Mouse (Mus musculus) stomach, postnatal 0 days (tissue): ENCODE measurements at regions not wholly inside any gene's neighbourhood (a gene's known extent, or its start where the extent isn't known, plus 50 kb on each side); places are given as distances from the start of the nearest gene placed in this dataset.

ENCODE experiments used
- ATAC-seq: fragments of 200-750 bp; cut with Nextera tagmentation; 2 replicates; pipeline ENCODE4 v1.8.0; 2017; ENCODE audit not compliant: low FRiP score, low TSS enrichment
- DNase-seq: peaks from one replicate; pipeline ENCODE4 v3.0.0-alpha.2; 2016; ENCODE audit warnings: low spot score
- H3K27ac ChIP-seq: fragments of 300-500 bp; sonication (generic); replicated peaks from 2 replicates; pipeline ENCODE4 v1.5.1; 2014; ENCODE audit warnings: mild to moderate bottlenecking, control low read depth
- H3K27me3 ChIP-seq: fragments of 300-500 bp; sonication (generic); 2 replicates; pipeline ENCODE4 v1.6.1; 2014; ENCODE audit warnings: low read length; ENCODE audit not compliant: control insufficient read depth, insufficient read depth
- H3K36me3 ChIP-seq: fragments of 300-500 bp; sonication (generic); 2 replicates; pipeline ENCODE4 v1.6.1; 2014; ENCODE audit warnings: low read length, mixed read lengths; ENCODE audit not compliant: control insufficient read depth, insufficient read depth
- H3K4me1 ChIP-seq: fragments of 300-500 bp; sonication (generic); replicated peaks from 2 replicates; pipeline ENCODE4 v1.6.1; 2014; ENCODE audit warnings: antibody characterized with exemption; ENCODE audit not compliant: control insufficient read depth, insufficient read depth
- H3K4me2 ChIP-seq: fragments of 300-500 bp; sonication (generic); replicated peaks from 2 replicates; pipeline ENCODE4 v1.6.1; 2014; ENCODE audit warnings: low read depth, mild to moderate bottlenecking, control low read depth, moderate library complexity
- H3K4me3 ChIP-seq: fragments of 300-500 bp; sonication (generic); 2 replicates; pipeline ENCODE4 v1.5.1; 2014; ENCODE audit warnings: low read depth, low read length, control low read depth
- H3K9ac ChIP-seq: fragments of 300-500 bp; sonication (generic); 2 replicates; pipeline ENCODE4 v1.6.1; 2014; ENCODE audit warnings: mild to moderate bottlenecking, low read length, control low read depth, mixed read lengths
- H3K9me3 ChIP-seq: fragments of 300-500 bp; sonication (generic); 2 replicates; pipeline ENCODE4 v1.6.1; 2016; ENCODE audit warnings: low read length; ENCODE audit not compliant: control insufficient read depth
- CTCF ChIP-seq: IDR thresholded peaks from 2 replicates; pipeline ENCODE4 v1.5.1; 2016; ENCODE audit warnings: antibody characterized with exemption, low read depth, mild to moderate bottlenecking, moderate library complexity
- EP300 ChIP-seq: optimal IDR thresholded peaks from 2 replicates; pipeline ENCODE3; 2016; ENCODE audit warnings: antibody characterized with exemption
- WGBS: fragments of 180-500 bp; shearing (Covaris S2); extraction: QIAGEN DNeasy Blood & Tissue Kit; methylation state at CpG from one replicate; pipeline ENCODE4 v1.1.7; 2014; 5-methylcytosine and 5-hydroxymethylcytosine counted together

- DNase-seq (no peak), ATAC-seq (no peak)
- 88% methylated on average over 7 of the region's 7 CpGs for WGBS
- Histone ChIP-seq H3K9me3 (no peaks in the 10 kb centered on the region), H3K36me3 (no peaks in the 10 kb centered on the region), H3K4me1 (no peaks in the 10 kb centered on the region), H3K4me3 (no peak overlapping the region), H3K9ac (no peak overlapping the region), H3K27ac (no peak overlapping the region), H3K27me3 (no peaks in the 10 kb centered on the region), H3K4me2 (no peak overlapping the region)
- TF ChIP-seq CTCF (no peak), EP300 (no peak)
Observed at GRCm38 (mm10) chr10:66857330-66857729, 238.6 kb upstream of the Jmjd1c start.

DNA sequence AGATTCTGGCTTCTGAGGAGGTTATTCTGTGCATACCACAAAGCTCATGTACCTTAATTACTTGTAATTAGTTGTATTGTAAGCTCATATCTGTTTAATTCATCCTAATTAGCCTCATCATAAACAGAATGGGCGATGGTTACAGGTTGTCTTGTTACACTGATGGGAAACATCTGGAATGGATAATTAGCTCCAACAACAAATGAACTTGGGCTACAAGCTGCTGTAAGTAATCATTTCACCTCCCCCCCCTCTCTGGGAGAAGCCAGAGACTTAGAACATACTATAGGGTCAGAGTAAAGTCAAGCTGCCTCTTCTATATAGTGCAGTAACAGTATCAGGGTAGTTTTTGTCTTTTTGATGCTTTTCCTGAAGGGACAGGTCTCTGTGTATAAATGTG is 234.5 kb upstream of the Jmjd1c start:
- Histone ChIP-seq H3K9me3 (no peaks in the 10 kb centered on the region), H3K27me3 (no peaks in the 10 kb centered on the region), H3K4me3 (no peak overlapping the region), H3K4me1 (no peaks in the 10 kb centered on the region), H3K36me3 (no peaks in the 10 kb centered on the region), H3K9ac (no peak overlapping the region), H3K27ac (no peak overlapping the region), H3K4me2 (no peak overlapping the region)
- no peak for TF ChIP-seq EP300
- no peak for TF ChIP-seq CTCF
- 55% methylated on average over 1 of the region's 1 CpGs for WGBS
- no peak for DNase-seq
- no peak for ATAC-seq

DNA sequence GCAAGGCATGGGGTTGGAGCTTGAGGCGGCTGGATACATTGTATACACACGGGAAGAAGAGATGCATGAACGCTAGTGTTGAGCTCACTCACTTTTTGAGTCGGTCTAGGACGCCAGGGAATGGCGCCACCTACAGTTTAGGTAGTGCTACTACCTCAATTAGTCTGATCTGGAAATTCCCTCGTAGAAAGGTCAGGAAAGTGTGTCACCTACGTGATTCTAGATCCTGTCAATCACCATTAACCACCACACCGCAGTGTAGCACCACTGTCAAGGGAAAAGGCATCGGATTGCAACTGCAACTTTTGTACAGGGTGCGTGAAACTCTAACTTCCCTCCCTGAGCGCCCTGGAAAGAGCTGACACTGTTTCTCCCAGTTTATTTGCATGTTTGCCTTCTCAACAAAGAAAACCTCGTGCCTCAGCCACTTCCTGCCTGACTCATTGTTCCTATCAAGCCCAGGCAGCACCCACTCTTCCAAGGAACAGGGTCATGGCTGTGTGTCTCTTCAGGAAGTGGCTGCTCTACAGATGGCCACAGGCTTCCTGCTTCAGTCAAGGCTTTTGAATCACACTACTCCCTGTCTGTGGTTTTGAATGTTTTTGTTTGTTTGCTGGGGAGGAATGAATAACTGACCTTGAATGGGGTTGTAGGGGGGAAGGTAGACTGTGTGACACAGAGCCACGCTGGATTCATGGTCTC is 231.6 kb upstream of the Jmjd1c start:
- Histone ChIP-seq H3K9ac (no peak overlapping the region), H3K4me1 (no peaks in the 10 kb centered on the region), H3K27ac (peak overlapping the region; percentile 50), H3K9me3 (no peaks in the 10 kb centered on the region), H3K4me2 (no peak overlapping the region), H3K4me3 (no peak overlapping the region), H3K36me3 (no peaks in the 10 kb centered on the region), H3K27me3 (no peaks in the 10 kb centered on the region)
- ATAC-seq, result peak; percentile 97
- no peak for TF ChIP-seq EP300
- TF ChIP-seq CTCF, result peak; percentile 69
- WGBS, result 52% methylated on average over 14 of the region's 14 CpGs
- DNase-seq, result peak; percentile 51

DNA sequence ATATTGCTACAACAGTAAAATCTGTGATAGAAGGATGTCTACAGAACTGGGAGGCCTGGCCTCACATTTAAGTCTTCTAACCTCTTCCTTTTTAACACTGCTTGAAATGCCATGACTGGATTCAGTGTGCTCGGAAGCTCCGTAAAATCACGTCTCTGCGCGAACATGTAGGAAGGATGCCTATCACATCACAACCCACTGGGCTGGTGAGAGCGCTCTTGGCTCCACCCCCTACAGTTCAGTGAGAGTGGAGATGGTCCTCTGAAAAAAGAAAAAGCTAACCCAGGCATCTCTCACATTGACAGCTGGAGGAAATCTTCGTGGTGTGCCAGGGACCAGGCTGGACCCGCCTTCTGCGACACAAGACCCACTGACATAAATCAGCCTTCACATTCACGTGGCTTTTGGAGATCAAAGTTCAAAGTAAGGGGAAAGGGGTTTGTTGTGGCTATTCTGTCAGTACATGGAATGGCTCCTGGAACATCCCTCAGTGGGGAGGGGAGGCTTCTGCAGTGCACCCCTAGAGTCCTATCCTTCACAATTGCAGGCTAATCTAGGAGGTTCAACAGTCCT is 230.8 kb upstream of the Jmjd1c start:
- ATAC-seq (no peak), DNase-seq (no peak)
- Histone ChIP-seq H3K9ac (no peak overlapping the region), H3K36me3 (no peaks in the 10 kb centered on the region), H3K27ac (peak overlapping the region; percentile 50), H3K4me1 (no peaks in the 10 kb centered on the region), H3K27me3 (no peaks in the 10 kb centered on the region), H3K4me2 (no peak overlapping the region), H3K4me3 (no peak overlapping the region), H3K9me3 (no peaks in the 10 kb centered on the region)
- WGBS, result 69% methylated on average over 10 of the region's 10 CpGs
- TF ChIP-seq EP300, result no peak

GRCm38 (mm10) chr10:66871133-66871664 is 224.7 kb upstream of the Jmjd1c start:
- H3K9me3 ChIP-seq, result no peaks in the 10 kb centered on the region
- DNase-seq (no peak), ATAC-seq (no peak)
- no peaks in the 10 kb centered on the region for H3K4me1 ChIP-seq
- H3K9ac ChIP-seq, result no peak overlapping the region
- H3K4me2 ChIP-seq, result no peak overlapping the region
- H3K27ac ChIP-seq, result no peak overlapping the region
- 59% methylated on average over 4 of the region's 4 CpGs for WGBS
- H3K27me3 ChIP-seq, result no peaks in the 10 kb centered on the region
- no peak overlapping the region for H3K4me3 ChIP-seq
- TF ChIP-seq CTCF, result no peak
- no peak for TF ChIP-seq EP300
- H3K36me3 ChIP-seq, result no peaks in the 10 kb centered on the region

- Histone ChIP-seq H3K4me3 (no peak overlapping the region), H3K9me3 (no peaks in the 10 kb centered on the region), H3K27ac (no peak overlapping the region), H3K27me3 (no peaks in the 10 kb centered on the region), H3K9ac (no peak overlapping the region), H3K4me2 (no peak overlapping the region), H3K4me1 (no peaks in the 10 kb centered on the region), H3K36me3 (no peaks in the 10 kb centered on the region)
- DNase-seq (no peak), ATAC-seq (no peak)
- WGBS, result 43% methylated on average over 1 of the region's 1 CpGs
- TF ChIP-seq EP300, result no peak
- TF ChIP-seq CTCF, result no peak
Observed at GRCm38 (mm10) chr10:66871673-66872072, 224.3 kb upstream of the Jmjd1c start.
